Mouse (Mus musculus): ENCODE measurements at regions not wholly inside any gene's neighbourhood (a gene's known extent, or its start where the extent isn't known, plus 50 kb on each side); places are given as distances from the start of the nearest gene placed in this dataset.
"Not testable (repeated sequence)": the region's sequence is repeated elsewhere in the genome, so short reads cannot be mapped to it uniquely, and the experiment has no call there.

GRCm38 (mm10) chr3:16533643-16534042 lies 527.4 kb upstream of the Gm5150 start:
- Histone ChIP-seq H3K79me2 (replicated peaks; ENCODE audit: control insufficient read depth, insufficient read depth, low read length) (no peaks in the 10 kb centered on the region), H3K9ac (ENCODE audit: low read depth, low read length) (no peak overlapping the region), H3K27me3 (ENCODE audit: control insufficient read depth, insufficient read depth, low read length) (no peaks in the 10 kb centered on the region), H3K4me3 (no peak overlapping the region), H3K27ac (no peak overlapping the region), H3K4me1 (ENCODE audit: control insufficient read depth, insufficient read depth, low read length) (no peaks in the 10 kb centered on the region), H3K36me3 (ENCODE audit: control insufficient read depth, insufficient read depth, low read length) (no peaks in the 10 kb centered on the region)
- no peak for DNase-seq
- intact Hi-C loops (cut with DNase I): no loop called here
- TF ChIP-seq EP300 (IDR thresholded peaks at IDR 0.05; ENCODE audit: insufficient read depth, low read depth, low read length) (no peak), POLR2A (IDR thresholded peaks at IDR 0.05; ENCODE audit: insufficient read depth, low read depth, low read length) (no peak), CTCF (IDR thresholded peaks at IDR 0.05) (no peak)

GRCm38 (mm10) chr3:16527511-16527910 lies 521.3 kb upstream of the Gm5150 start:
- intact Hi-C loops (cut with DNase I); H3K36me3 ChIP-seq (ENCODE audit: control insufficient read depth, insufficient read depth, low read length): not testable (repeated sequence)
- 71% methylated on average over 6 of the region's 6 CpGs for WGBS

GRCm38 (mm10) chr3:16488431-16488830 lies 482.2 kb upstream of the Gm5150 start:
- not testable (repeated sequence) for H3K36me3 ChIP-seq (ENCODE audit: control insufficient read depth, insufficient read depth, low read length); H3K9ac ChIP-seq (ENCODE audit: low read depth, low read length)
- 49% methylated on average over 3 of the region's 3 CpGs for WGBS

More at GRCm38 (mm10) chr3:16527511-16527910, 521.3 kb upstream of the Gm5150 start:
- not testable (repeated sequence) for H3K27me3 ChIP-seq (ENCODE audit: control insufficient read depth, insufficient read depth, low read length); H3K9ac ChIP-seq (ENCODE audit: low read depth, low read length); H3K4me1 ChIP-seq (ENCODE audit: control insufficient read depth, insufficient read depth, low read length); H3K4me3 ChIP-seq; DNase-seq; H3K79me2 ChIP-seq (replicated peaks; ENCODE audit: control insufficient read depth, insufficient read depth, low read length); H3K27ac ChIP-seq

GRCm38 (mm10) chr3:16482750-16483149 lies 476.5 kb upstream of the Gm5150 start:
- no peak overlapping the region for H3K27ac ChIP-seq
- WGBS: 76% methylated on average over 1 of the region's 1 CpGs

More at GRCm38 (mm10) chr3:16488431-16488830, 482.2 kb upstream of the Gm5150 start:
- H3K4me1 ChIP-seq (ENCODE audit: control insufficient read depth, insufficient read depth, low read length); H3K27me3 ChIP-seq (ENCODE audit: control insufficient read depth, insufficient read depth, low read length); intact Hi-C loops (cut with DNase I); H3K27ac ChIP-seq; H3K79me2 ChIP-seq (replicated peaks; ENCODE audit: control insufficient read depth, insufficient read depth, low read length); DNase-seq; H3K4me3 ChIP-seq: not testable (repeated sequence)

GRCm38 (mm10) chr3:16471360-16471759 lies 465.1 kb upstream of the Gm5150 start:
- 52% methylated on average over 1 of the region's 1 CpGs for WGBS

More at GRCm38 (mm10) chr3:16482750-16483149, 476.5 kb upstream of the Gm5150 start:
- no peaks in the 10 kb centered on the region for H3K79me2 ChIP-seq (replicated peaks; ENCODE audit: control insufficient read depth, insufficient read depth, low read length)
- no peak overlapping the region for H3K4me3 ChIP-seq
- H3K4me1 ChIP-seq (ENCODE audit: control insufficient read depth, insufficient read depth, low read length): no peaks in the 10 kb centered on the region
- intact Hi-C loops (cut with DNase I): no loop called here
- H3K27me3 ChIP-seq (ENCODE audit: control insufficient read depth, insufficient read depth, low read length): no peaks in the 10 kb centered on the region
- H3K36me3 ChIP-seq (ENCODE audit: control insufficient read depth, insufficient read depth, low read length): no peaks in the 10 kb centered on the region
- H3K9ac ChIP-seq (ENCODE audit: low read depth, low read length): no peak overlapping the region
- no peak for TF ChIP-seq EP300 (IDR thresholded peaks at IDR 0.05; ENCODE audit: insufficient read depth, low read depth, low read length)
- no peak for TF ChIP-seq CTCF (IDR thresholded peaks at IDR 0.05)
- DNase-seq: no peak

GRCm38 (mm10) chr3:16466388-16466787 lies 460.2 kb upstream of the Gm5150 start:
- no peak for DNase-seq
- TF ChIP-seq CTCF (IDR thresholded peaks at IDR 0.05) (peak; percentile 75), EP300 (IDR thresholded peaks at IDR 0.05; ENCODE audit: insufficient read depth, low read depth, low read length) (no peak), POLR2A (IDR thresholded peaks at IDR 0.05; ENCODE audit: insufficient read depth, low read depth, low read length) (no peak)
- Histone ChIP-seq H3K4me3 (no peak overlapping the region), H3K9ac (ENCODE audit: low read depth, low read length) (no peak overlapping the region), H3K36me3 (ENCODE audit: control insufficient read depth, insufficient read depth, low read length) (no peaks in the 10 kb centered on the region), H3K79me2 (replicated peaks; ENCODE audit: control insufficient read depth, insufficient read depth, low read length) (no peaks in the 10 kb centered on the region), H3K4me1 (ENCODE audit: control insufficient read depth, insufficient read depth, low read length) (no peaks in the 10 kb centered on the region), H3K27me3 (ENCODE audit: control insufficient read depth, insufficient read depth, low read length) (no peaks in the 10 kb centered on the region), H3K27ac (no peak overlapping the region)
- intact Hi-C loops (cut with DNase I): loop anchor here (1.0 kb wide), 1 partner anchor 1358 kb away; no protein-coding TSS in a partner anchor
- WGBS: 16% methylated on average over 9 of the region's 9 CpGs

More at GRCm38 (mm10) chr3:16471360-16471759, 465.1 kb upstream of the Gm5150 start:
- no peaks in the 10 kb centered on the region for H3K36me3 ChIP-seq (ENCODE audit: control insufficient read depth, insufficient read depth, low read length)
- H3K27me3 ChIP-seq (ENCODE audit: control insufficient read depth, insufficient read depth, low read length): no peaks in the 10 kb centered on the region
- H3K27ac ChIP-seq: no peak overlapping the region
- no peaks in the 10 kb centered on the region for H3K4me1 ChIP-seq (ENCODE audit: control insufficient read depth, insufficient read depth, low read length)
- TF ChIP-seq POLR2A (IDR thresholded peaks at IDR 0.05; ENCODE audit: insufficient read depth, low read depth, low read length): no peak
- no peak for TF ChIP-seq EP300 (IDR thresholded peaks at IDR 0.05; ENCODE audit: insufficient read depth, low read depth, low read length)
- TF ChIP-seq CTCF (IDR thresholded peaks at IDR 0.05): no peak
- no peak overlapping the region for H3K4me3 ChIP-seq
- no peaks in the 10 kb centered on the region for H3K79me2 ChIP-seq (replicated peaks; ENCODE audit: control insufficient read depth, insufficient read depth, low read length)
- DNase-seq: no peak
- intact Hi-C loops (cut with DNase I): no loop called here
- no peak overlapping the region for H3K9ac ChIP-seq (ENCODE audit: low read depth, low read length)

- no peak for DNase-seq
- WGBS: 56% methylated on average over 3 of the region's 3 CpGs
- no peak overlapping the region for H3K27ac ChIP-seq
- no peaks in the 10 kb centered on the region for H3K4me1 ChIP-seq (ENCODE audit: control insufficient read depth, insufficient read depth, low read length)
- H3K9ac ChIP-seq (ENCODE audit: low read depth, low read length): no peak overlapping the region
- intact Hi-C loops (cut with DNase I): no loop called here
- no peaks in the 10 kb centered on the region for H3K79me2 ChIP-seq (replicated peaks; ENCODE audit: control insufficient read depth, insufficient read depth, low read length)
- H3K4me3 ChIP-seq: no peak overlapping the region
- no peaks in the 10 kb centered on the region for H3K36me3 ChIP-seq (ENCODE audit: control insufficient read depth, insufficient read depth, low read length)
- no peaks in the 10 kb centered on the region for H3K27me3 ChIP-seq (ENCODE audit: control insufficient read depth, insufficient read depth, low read length)
- TF ChIP-seq CTCF (IDR thresholded peaks at IDR 0.05) (no peak), EP300 (IDR thresholded peaks at IDR 0.05; ENCODE audit: insufficient read depth, low read depth, low read length) (no peak), POLR2A (IDR thresholded peaks at IDR 0.05; ENCODE audit: insufficient read depth, low read depth, low read length) (no peak)
These were observed 459.1 kb upstream of the Gm5150 start for GRCm38 (mm10) chr3:16465357-16465756.
